Mouse (Mus musculus) midbrain, postnatal 0 days (tissue): ENCODE results near the gene Lmbr1l. TPM values are rescaled to one million over a fixed set of nuclear protein-coding genes. Genes with fewer than 3 reads are reported as not detected.
"Not testable (repeated sequence)": the region's sequence is repeated elsewhere in the genome, so short reads cannot be mapped to it uniquely, and the experiment has no call there.

Experiments
- ATAC-seq: fragments of 200-750 bp; cut with Nextera tagmentation; 2 replicates; pipeline ENCODE4 v1.8.0; 2017; ENCODE audit warnings: moderate number of reproducible peaks, mild to moderate bottlenecking, moderate TSS enrichment, moderate library complexity; ENCODE audit not compliant: low FRiP score
- DNase-seq: peaks from one replicate; pipeline ENCODE4 v3.0.0-alpha.2; 2015; ENCODE audit warnings: low spot score
- H3K27ac ChIP-seq: fragments of 300-500 bp; sonication (generic); 2 replicates; pipeline ENCODE4 v1.5.1; 2014; ENCODE audit warnings: low read depth, mild to moderate bottlenecking, low read length, mixed read lengths
- H3K27me3 ChIP-seq: fragments of 300-500 bp; sonication (generic); 2 replicates; pipeline ENCODE4 v1.6.1; 2014; ENCODE audit warnings: low read length, control low read depth, mixed read lengths; ENCODE audit not compliant: insufficient read depth
- H3K36me3 ChIP-seq: fragments of 300-500 bp; sonication (generic); 2 replicates; pipeline ENCODE4 v1.6.1; 2014; ENCODE audit warnings: low read length, control low read depth, mixed read lengths; ENCODE audit not compliant: insufficient read depth
- H3K4me1 ChIP-seq: fragments of 300-500 bp; sonication (generic); 2 replicates; pipeline ENCODE4 v1.6.1; 2014; ENCODE audit warnings: mild to moderate bottlenecking, control low read depth, antibody characterized with exemption, low read length, mixed read lengths; ENCODE audit not compliant: insufficient read depth
- H3K4me2 ChIP-seq: fragments of 300-500 bp; sonication (generic); 2 replicates; pipeline ENCODE4 v1.6.1; 2014; ENCODE audit warnings: low read depth, mild to moderate bottlenecking, low read length, mixed read lengths; ENCODE audit not compliant: poor library complexity, severe bottlenecking
- H3K4me3 ChIP-seq: fragments of 300-500 bp; sonication (generic); 2 replicates; pipeline ENCODE4 v1.5.1; 2014; ENCODE audit warnings: low read depth, mild to moderate bottlenecking, low read length, moderate library complexity
- H3K9ac ChIP-seq: fragments of 300-500 bp; sonication (generic); replicated peaks from 2 replicates; pipeline ENCODE4 v1.6.1; 2014; ENCODE audit warnings: mild to moderate bottlenecking, low read length, moderate library complexity, mixed read lengths; ENCODE audit not compliant: poor library complexity, severe bottlenecking
- H3K9me3 ChIP-seq: fragments of 300-500 bp; sonication (generic); 2 replicates; pipeline ENCODE4 v1.6.1; 2016; ENCODE audit warnings: low read length, control low read depth
- CTCF ChIP-seq: IDR thresholded peaks from 2 replicates; pipeline ENCODE4 v1.5.1; 2016; ENCODE audit warnings: antibody characterized with exemption, mild to moderate bottlenecking
- WGBS: fragments of 180-500 bp; shearing (Covaris S2); extraction: QIAGEN DNeasy Blood & Tissue Kit; methylation state at CpG from one replicate; pipeline ENCODE4 v1.1.7; 2014; 5-methylcytosine and 5-hydroxymethylcytosine counted together
- polyA plus RNA-seq: library from polyadenylated mRNA; unstranded; fragments of >200 nt; fragmentation: Nextera tagmentation; extraction: Ambion mirVana; gene quantifications from 2 replicates; pipeline ENCODE4 v1.2.1, GENCODE M21; 2015
- total RNA-seq: library from RNA; depleted of rRNA; stranded (reverse); fragments of >200 nt; gene quantifications from 2 replicates; pipeline ENCODE4 v1.2.3, GENCODE M21; 2014

The Lmbr1l gene
- total and polyA plus RNA-seq, 2 experiments from 2014 or later: 19.6 to 46.0 TPM

GRCm38 (mm10) chr15:98941539-98941938 is 23.5 kb upstream of the Lmbr1l start:
- no peak for TF ChIP-seq CTCF
- no peaks in the 10 kb centered on the region for H3K4me1 ChIP-seq
- WGBS: 73% methylated on average over 2 of the region's 2 CpGs

GRCm38 (mm10) chr15:98940816-98941215 is 22.8 kb upstream of the Lmbr1l start:
- no peak overlapping the region for H3K4me3 ChIP-seq
- 51% methylated on average over 10 of the region's 10 CpGs for WGBS
- no peak overlapping the region for H3K27ac ChIP-seq

More at GRCm38 (mm10) chr15:98941539-98941938, 23.5 kb upstream of the Lmbr1l start:
- H3K9ac ChIP-seq: no peak overlapping the region
- H3K4me3 ChIP-seq: no peak overlapping the region
- H3K27ac ChIP-seq: no peak overlapping the region
- no peak overlapping the region for H3K4me2 ChIP-seq
- H3K9me3 ChIP-seq: no peaks in the 10 kb centered on the region
- no peaks in the 10 kb centered on the region for H3K36me3 ChIP-seq
- DNase-seq (no peak), ATAC-seq (no peak)
- no peaks in the 10 kb centered on the region for H3K27me3 ChIP-seq

GRCm38 (mm10) chr15:98934217-98934839 is 16.3 kb upstream of the Lmbr1l start, which contains the start of gene Tuba1b:
Tuba1b (minus strand) TSS chr15:98934565.
- Histone ChIP-seq H3K27me3 (no peaks in the 10 kb centered on the region), H3K9ac (peak within 1 kb of the TSS; percentile 83), H3K4me2 (peak within 1 kb of the TSS; percentile 91), H3K4me1 (peaks cover 9% of the 10 kb centered on the region; the same call in 1 of the 2 replicates), H3K9me3 (no peaks in the 10 kb centered on the region), H3K27ac (peak within 1 kb of the TSS; percentile 94), H3K36me3 (peaks cover 4% of the 10 kb centered on the region; the same call in 1 of the 2 replicates), H3K4me3 (peak within 1 kb of the TSS; percentile 59)
- peak; percentile 9; the same call in 1 of the 2 replicates for TF ChIP-seq CTCF
- under 1% methylated on average over 44 of the region's 58 CpGs for WGBS
- peak; percentile 95 for ATAC-seq
- DNase-seq: peak; percentile 96

More at GRCm38 (mm10) chr15:98940816-98941215, 22.8 kb upstream of the Lmbr1l start:
- H3K4me1 ChIP-seq: peaks cover under 1% of the 10 kb centered on the region; the same call in 1 of the 2 replicates
- peak; percentile 58 for DNase-seq
- H3K36me3 ChIP-seq: no peaks in the 10 kb centered on the region
- H3K9me3 ChIP-seq: no peaks in the 10 kb centered on the region
- no peak for ATAC-seq
- H3K9ac ChIP-seq: no peak overlapping the region
- H3K27me3 ChIP-seq: no peaks in the 10 kb centered on the region
- no peak overlapping the region for H3K4me2 ChIP-seq
- TF ChIP-seq CTCF: no peak

DNA sequence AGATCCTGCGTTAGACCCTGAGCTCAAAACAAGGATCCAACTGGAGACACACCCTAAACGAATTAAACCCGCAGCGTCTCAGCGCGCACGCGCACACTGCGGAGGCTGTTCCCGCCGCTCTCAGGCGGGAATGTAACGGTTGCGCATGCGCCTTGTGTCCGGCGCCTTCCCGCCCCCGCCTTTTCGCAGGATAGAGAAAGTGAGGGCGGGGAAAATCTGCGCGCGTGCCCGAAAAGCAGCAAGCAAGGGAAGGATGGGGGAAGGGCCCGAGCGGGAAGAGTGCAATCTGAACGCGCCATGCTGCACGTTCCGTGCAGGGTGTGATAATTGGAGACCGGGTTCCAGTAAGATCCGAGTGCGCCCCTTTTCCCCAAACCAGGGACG is 15.8 kb upstream of the Lmbr1l start:
- no peaks in the 10 kb centered on the region for H3K9me3 ChIP-seq
- peak; percentile 89 for ATAC-seq

DNA sequence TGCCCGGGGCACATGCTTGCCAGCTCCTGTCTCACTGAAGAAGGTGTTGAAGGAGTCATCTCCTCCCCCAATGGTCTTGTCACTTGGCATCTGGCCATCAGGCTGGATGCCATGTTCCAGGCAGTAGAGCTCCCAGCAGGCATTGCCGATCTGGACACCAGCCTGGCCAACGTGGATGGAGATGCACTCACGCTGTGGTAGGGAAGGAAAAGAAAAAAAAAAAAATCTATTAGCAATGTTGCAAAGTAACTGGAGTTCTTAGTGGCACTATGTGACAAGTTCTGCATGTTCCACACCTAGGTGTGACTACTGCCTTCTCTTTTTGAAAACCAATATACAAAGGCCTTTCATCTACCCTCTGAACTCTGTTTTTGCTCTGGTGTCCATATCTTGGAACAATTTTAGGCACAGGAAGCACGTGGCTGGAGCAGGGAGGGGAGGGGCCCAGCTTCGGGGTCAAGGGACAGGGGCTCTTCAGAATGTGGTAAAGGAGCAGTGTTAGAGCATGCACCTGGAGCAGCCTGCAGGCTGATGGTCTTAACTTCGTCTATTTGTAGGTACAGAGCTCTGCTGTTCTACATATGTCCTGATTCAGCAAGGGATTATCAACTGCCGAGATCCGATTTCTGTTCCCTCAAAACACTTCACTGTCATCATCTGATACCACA is 15.1 kb upstream of the Lmbr1l start:
- H3K27me3 ChIP-seq, ATAC-seq, H3K36me3 ChIP-seq, H3K9me3 ChIP-seq, H3K4me1 ChIP-seq, DNase-seq: not testable (repeated sequence)
- H3K27ac ChIP-seq: peak overlapping the region; percentile 94
- H3K9ac ChIP-seq: peak overlapping the region; percentile 83
- peak overlapping the region; percentile 59 for H3K4me3 ChIP-seq
- peak overlapping the region; percentile 91 for H3K4me2 ChIP-seq
- 11% methylated on average over 8 of the region's 9 CpGs for WGBS

More for the DNA sequence above, 15.8 kb upstream of the Lmbr1l start:
- Histone ChIP-seq H3K4me1 (peaks cover 9% of the 10 kb centered on the region; the same call in 1 of the 2 replicates), H3K4me2 (peak overlapping the region; percentile 91), H3K27ac (peak overlapping the region; percentile 94), H3K9ac (peak overlapping the region; percentile 83), H3K4me3 (peak overlapping the region; percentile 59), H3K27me3 (no peaks in the 10 kb centered on the region), H3K36me3 (peaks cover 4% of the 10 kb centered on the region; the same call in 1 of the 2 replicates)
- WGBS: 1% methylated on average over 34 of the region's 35 CpGs
- TF ChIP-seq CTCF: no peak; the same call in 1 of the 2 replicates
- peak; percentile 97 for DNase-seq

DNA sequence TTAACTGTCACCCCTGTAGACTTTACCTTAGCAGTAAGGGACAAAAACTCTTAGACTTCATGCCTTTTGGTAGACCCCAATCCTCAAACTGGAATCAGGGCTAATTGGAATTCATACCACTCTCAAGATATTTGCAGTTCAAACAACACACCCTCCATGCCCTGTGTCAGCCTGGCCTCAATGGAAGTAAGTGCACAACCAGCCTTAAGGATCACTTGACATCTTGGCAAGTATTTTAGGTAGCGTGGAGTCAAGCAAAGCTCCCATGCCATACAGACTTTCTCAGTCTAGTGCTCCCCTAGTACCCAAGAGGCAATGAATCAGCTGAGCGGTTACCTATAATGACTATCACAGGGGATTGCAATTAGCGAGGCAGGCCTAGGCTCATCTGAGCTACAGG is 13.0 kb upstream of the Lmbr1l start:
- DNase-seq: no peak
- no peaks in the 10 kb centered on the region for H3K27me3 ChIP-seq
- 70% methylated on average over 3 of the region's 3 CpGs for WGBS
- no peak overlapping the region for H3K27ac ChIP-seq
- H3K9ac ChIP-seq: no peak overlapping the region; the same call in 1 of the 2 replicates
- H3K4me2 ChIP-seq: no peak overlapping the region
- H3K9me3 ChIP-seq: no peaks in the 10 kb centered on the region
- H3K36me3 ChIP-seq: peaks cover 4% of the 10 kb centered on the region; the same call in 1 of the 2 replicates
- no peak for TF ChIP-seq CTCF
- H3K4me1 ChIP-seq: peaks cover 9% of the 10 kb centered on the region; the same call in 1 of the 2 replicates
- no peak for ATAC-seq
- no peak overlapping the region for H3K4me3 ChIP-seq
